Mouse (Mus musculus) bone marrow macrophage, adult 2 months (primary cell): ENCODE data around the gene Capn8. TPM values are rescaled to one million over a fixed set of nuclear protein-coding genes. Genes with fewer than 3 reads are reported as not detected.

Experiments used
- H3K27ac ChIP-seq: 2 replicates; pipeline ENCODE4 v1.5.1; 2012; ENCODE audit warnings: low read depth, low read length; ENCODE audit not compliant: insufficient read depth
- H3K4me1 ChIP-seq: 2 replicates; pipeline ENCODE4 v1.6.1; 2012; ENCODE audit warnings: low read length; ENCODE audit not compliant: control insufficient read depth, insufficient read depth
- H3K4me3 ChIP-seq: 2 replicates; pipeline ENCODE4 v1.5.1; 2012; ENCODE audit warnings: mild to moderate bottlenecking, low read length, moderate library complexity; ENCODE audit not compliant: insufficient read depth
- CTCF ChIP-seq: IDR thresholded peaks from 2 replicates; pipeline ENCODE4 v1.5.1; 2012; ENCODE audit warnings: low read depth, mild to moderate bottlenecking, low read length, moderate library complexity
- POLR2A ChIP-seq: IDR thresholded peaks from 2 replicates; pipeline ENCODE4 v1.6.1; 2012; ENCODE audit warnings: mild to moderate bottlenecking, low read depth, low read length, borderline replicate concordance
- polyA plus RNA-seq: library from polyadenylated mRNA; stranded (reverse); fragments of >200 nt; gene quantifications from 2 replicates; pipeline ENCODE4 v1.2.4, GENCODE M21; 2012; ENCODE audit not compliant: missing spikeins, insufficient read depth, insufficient read length

The Capn8 gene
- polyA plus RNA-seq, 1 experiment, result not detected

- Histone ChIP-seq H3K27ac (no peak overlapping the region), H3K4me1 (peaks cover 29% of the 10 kb centered on the region), H3K4me3 (no peak overlapping the region)
- TF ChIP-seq POLR2A, result no peak
- no peak for TF ChIP-seq CTCF
Measured at GRCm38 (mm10) chr1:182523692-182524091, 41.1 kb upstream of the Capn8 start.

- Histone ChIP-seq H3K4me3 (no peak overlapping the region), H3K4me1 (peaks cover 14% of the 10 kb centered on the region), H3K27ac (no peak overlapping the region)
- TF ChIP-seq CTCF (no peak), POLR2A (no peak)
Measured at GRCm38 (mm10) chr1:182525601-182526000, 39.2 kb upstream of the Capn8 start.

GRCm38 (mm10) chr1:182527261-182527766 lies 37.5 kb upstream of the Capn8 start:
- no peak overlapping the region for H3K27ac ChIP-seq
- TF ChIP-seq POLR2A (no peak), CTCF (no peak)
- peaks cover 14% of the 10 kb centered on the region for H3K4me1 ChIP-seq
- peak overlapping the region; percentile 23 for H3K4me3 ChIP-seq

GRCm38 (mm10) chr1:182527921-182528858 lies 36.6 kb upstream of the Capn8 start:
- H3K4me1 ChIP-seq, result peaks cover 14% of the 10 kb centered on the region
- TF ChIP-seq CTCF (no peak), POLR2A (no peak)
- H3K4me3 ChIP-seq, result peak overlapping the region; percentile 31
- H3K27ac ChIP-seq, result peak overlapping the region; percentile 32

GRCm38 (mm10) chr1:182533583-182533982 lies 31.2 kb upstream of the Capn8 start:
- TF ChIP-seq POLR2A (no peak), CTCF (no peak)
- no peak overlapping the region for H3K4me3 ChIP-seq
- no peaks in the 10 kb centered on the region for H3K4me1 ChIP-seq
- no peak overlapping the region for H3K27ac ChIP-seq

- H3K4me3 ChIP-seq, result no peak overlapping the region
- TF ChIP-seq POLR2A (no peak), CTCF (no peak)
Measured at GRCm38 (mm10) chr1:182535080-182535481, 29.7 kb upstream of the Capn8 start.

GRCm38 (mm10) chr1:182539023-182539940 lies 25.5 kb upstream of the Capn8 start:
- no peak overlapping the region for H3K4me3 ChIP-seq
- no peak overlapping the region for H3K27ac ChIP-seq
- peak; percentile 23; the same call in 1 of the 2 replicates for TF ChIP-seq CTCF
- TF ChIP-seq POLR2A, result no peak
- peaks cover 12% of the 10 kb centered on the region for H3K4me1 ChIP-seq

More at GRCm38 (mm10) chr1:182535080-182535481, 29.7 kb upstream of the Capn8 start:
- H3K4me1 ChIP-seq, result peaks cover 5% of the 10 kb centered on the region
- H3K27ac ChIP-seq, result no peak overlapping the region

- no peak overlapping the region for H3K4me3 ChIP-seq
- no peak overlapping the region for H3K27ac ChIP-seq
- no peak for TF ChIP-seq CTCF
- TF ChIP-seq POLR2A, result no peak
- peaks cover 12% of the 10 kb centered on the region for H3K4me1 ChIP-seq
Measured at GRCm38 (mm10) chr1:182542110-182542509, 22.7 kb upstream of the Capn8 start.

- peaks cover 12% of the 10 kb centered on the region for H3K4me1 ChIP-seq
Measured at GRCm38 (mm10) chr1:182543136-182543535, 21.7 kb upstream of the Capn8 start.

More at GRCm38 (mm10) chr1:182543136-182543535, 21.7 kb upstream of the Capn8 start:
- Histone ChIP-seq H3K4me3 (no peak overlapping the region), H3K27ac (no peak overlapping the region)
- TF ChIP-seq POLR2A (no peak), CTCF (no peak)
